Mouse (Mus musculus): Measurements from ENCODE around the gene Snap91. TPM values are rescaled to one million over a fixed set of nuclear protein-coding genes. Genes with fewer than 3 reads are reported as not detected.

Snap91 gene
- polyA plus RNA-seq, 1 experiment from 2014 or later, result 87.1 TPM

GRCm38 (mm10) chr9:86734357-86734756 is 146.1 kb downstream of the Snap91 start:
- Histone ChIP-seq H3K9me3 (ENCODE audit: control insufficient read depth, low read length) (no peaks in the 10 kb centered on the region), H3K4me3 (replicated peaks; ENCODE audit: low read depth, low read length) (no peak overlapping the region), H3K27ac (replicated peaks; ENCODE audit: low read depth, low read length) (no peak overlapping the region), H3K9ac (replicated peaks; ENCODE audit: low read length) (no peak overlapping the region), H3K4me2 (ENCODE audit: low read length) (no peak overlapping the region), H3K4me1 (ENCODE audit: control insufficient read depth, insufficient read depth, low read length) (no peaks in the 10 kb centered on the region), H3K27me3 (ENCODE audit: control insufficient read depth, insufficient read depth, low read length) (no peaks in the 10 kb centered on the region), H3K36me3 (ENCODE audit: control insufficient read depth, insufficient read depth, low read length) (no peaks in the 10 kb centered on the region)
- DNase-seq (no peak), ATAC-seq (ENCODE audit: low FRiP score, low TSS enrichment) (no peak)

GRCm38 (mm10) chr9:86729811-86730210 is 150.6 kb downstream of the Snap91 start:
- H3K27me3 ChIP-seq (ENCODE audit: control insufficient read depth, insufficient read depth, low read length), result no peaks in the 10 kb centered on the region
- H3K4me3 ChIP-seq (replicated peaks; ENCODE audit: low read depth, low read length), result no peak overlapping the region
- no peak for ATAC-seq (ENCODE audit: low FRiP score, low TSS enrichment)
- H3K9ac ChIP-seq (replicated peaks; ENCODE audit: low read length), result no peak overlapping the region
- WGBS, result 95% methylated on average over 3 of the region's 3 CpGs
- H3K9me3 ChIP-seq (ENCODE audit: control insufficient read depth, low read length), result no peaks in the 10 kb centered on the region
- H3K27ac ChIP-seq (replicated peaks; ENCODE audit: low read depth, low read length), result no peak overlapping the region
- H3K4me1 ChIP-seq (ENCODE audit: control insufficient read depth, insufficient read depth, low read length), result peaks cover 5% of the 10 kb centered on the region; the same call in 1 of the 2 replicates
- DNase-seq, result no peak
- H3K36me3 ChIP-seq (ENCODE audit: control insufficient read depth, insufficient read depth, low read length), result no peaks in the 10 kb centered on the region
- H3K4me2 ChIP-seq (ENCODE audit: low read length), result no peak overlapping the region

DNA sequence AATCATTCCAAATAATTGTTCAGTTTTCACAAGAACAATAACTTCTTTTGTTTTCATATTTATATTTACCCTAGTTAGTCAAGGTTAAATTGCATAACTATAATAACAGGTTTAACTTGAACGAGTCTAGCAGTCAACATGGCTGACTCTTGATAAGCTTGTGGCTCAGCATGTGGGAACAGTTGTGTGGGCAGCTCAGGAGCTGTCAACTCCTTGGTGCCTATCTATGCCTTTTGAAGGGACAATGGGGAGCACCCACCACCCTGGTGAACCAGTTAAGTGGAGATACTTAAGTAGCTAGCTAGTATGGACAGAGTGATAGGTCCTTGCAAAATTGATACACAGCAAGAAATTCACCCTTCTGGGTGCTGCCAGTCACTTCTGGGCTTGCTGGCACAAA is 151.4 kb downstream of the Snap91 start:
- Histone ChIP-seq H3K27ac (replicated peaks; ENCODE audit: low read depth, low read length) (no peak overlapping the region), H3K4me3 (replicated peaks; ENCODE audit: low read depth, low read length) (no peak overlapping the region), H3K4me2 (ENCODE audit: low read length) (no peak overlapping the region), H3K36me3 (ENCODE audit: control insufficient read depth, insufficient read depth, low read length) (no peaks in the 10 kb centered on the region), H3K9ac (replicated peaks; ENCODE audit: low read length) (no peak overlapping the region), H3K4me1 (ENCODE audit: control insufficient read depth, insufficient read depth, low read length) (peaks cover 5% of the 10 kb centered on the region; the same call in 1 of the 2 replicates), H3K9me3 (ENCODE audit: control insufficient read depth, low read length) (no peaks in the 10 kb centered on the region), H3K27me3 (ENCODE audit: control insufficient read depth, insufficient read depth, low read length) (no peaks in the 10 kb centered on the region)
- ATAC-seq (ENCODE audit: low FRiP score, low TSS enrichment), result no peak
- WGBS, result 83% methylated on average over 1 of the region's 1 CpGs
- DNase-seq, result no peak

- H3K4me2 ChIP-seq (ENCODE audit: low read length), result no peak overlapping the region
- DNase-seq (no peak), ATAC-seq (ENCODE audit: low FRiP score, low TSS enrichment) (no peak)
- no peak overlapping the region for H3K4me3 ChIP-seq (replicated peaks; ENCODE audit: low read depth, low read length)
- no peak overlapping the region for H3K9ac ChIP-seq (replicated peaks; ENCODE audit: low read length)
- H3K27ac ChIP-seq (replicated peaks; ENCODE audit: low read depth, low read length), result no peak overlapping the region
- H3K36me3 ChIP-seq (ENCODE audit: control insufficient read depth, insufficient read depth, low read length), result no peaks in the 10 kb centered on the region
- no peaks in the 10 kb centered on the region for H3K9me3 ChIP-seq (ENCODE audit: control insufficient read depth, low read length)
- 88% methylated on average over 10 of the region's 10 CpGs for WGBS
- H3K27me3 ChIP-seq (ENCODE audit: control insufficient read depth, insufficient read depth, low read length), result no peaks in the 10 kb centered on the region
- peaks cover 5% of the 10 kb centered on the region; the same call in 1 of the 2 replicates for H3K4me1 ChIP-seq (ENCODE audit: control insufficient read depth, insufficient read depth, low read length)
Measured at GRCm38 (mm10) chr9:86728214-86728814, 152.1 kb downstream of the Snap91 start.

- Histone ChIP-seq H3K4me3 (replicated peaks; ENCODE audit: low read depth, low read length) (no peak overlapping the region), H3K9me3 (ENCODE audit: control insufficient read depth, low read length) (no peaks in the 10 kb centered on the region), H3K27me3 (ENCODE audit: control insufficient read depth, insufficient read depth, low read length) (no peaks in the 10 kb centered on the region), H3K36me3 (ENCODE audit: control insufficient read depth, insufficient read depth, low read length) (no peaks in the 10 kb centered on the region), H3K9ac (replicated peaks; ENCODE audit: low read length) (no peak overlapping the region), H3K4me2 (ENCODE audit: low read length) (no peak overlapping the region), H3K4me1 (ENCODE audit: control insufficient read depth, insufficient read depth, low read length) (peaks cover 5% of the 10 kb centered on the region; the same call in 1 of the 2 replicates), H3K27ac (replicated peaks; ENCODE audit: low read depth, low read length) (no peak overlapping the region)
- 72% methylated on average over 5 of the region's 5 CpGs for WGBS
- DNase-seq, result no peak
- ATAC-seq (ENCODE audit: low FRiP score, low TSS enrichment), result no peak
Measured at GRCm38 (mm10) chr9:86726381-86726720, 154.1 kb downstream of the Snap91 start.

DNA sequence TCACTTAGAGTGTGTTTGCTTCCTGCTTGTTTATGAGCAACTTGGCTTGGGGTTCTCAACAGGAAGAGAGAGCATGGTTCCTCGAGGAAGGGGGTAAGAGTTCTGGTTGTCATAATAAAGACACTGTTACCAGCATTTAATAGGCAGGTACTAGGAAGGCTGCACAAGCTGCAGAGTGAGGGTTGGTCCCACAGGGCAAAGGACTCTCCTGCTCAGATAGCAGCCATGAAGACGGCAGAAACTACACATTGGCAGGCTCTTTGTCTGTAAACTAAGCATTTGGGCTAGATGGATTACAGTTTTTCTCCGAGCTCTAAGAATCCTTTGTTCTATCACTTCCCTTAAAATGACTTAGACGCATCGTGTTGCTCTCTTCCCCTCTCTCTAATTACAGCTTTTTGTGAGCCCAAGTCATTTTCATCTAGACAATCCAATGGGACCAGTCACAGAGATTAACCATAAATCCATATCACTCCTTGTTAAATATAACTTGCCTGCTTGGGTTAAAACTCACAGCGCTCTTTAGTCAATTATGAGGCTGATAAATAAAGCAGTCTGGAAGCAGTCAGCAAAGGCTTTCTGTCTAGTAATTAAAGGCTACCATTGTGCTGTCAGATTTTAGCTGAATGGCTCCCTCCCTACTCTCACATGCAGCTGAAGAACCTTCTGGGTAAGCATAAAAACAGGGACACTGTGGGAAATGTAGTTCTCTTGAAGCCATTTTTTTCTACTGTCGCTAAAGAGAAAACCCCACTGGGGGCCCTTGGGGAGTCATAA is 154.7 kb downstream of the Snap91 start:
- WGBS, result 44% methylated on average over 7 of the region's 7 CpGs
- no peak; the same call in 1 of the 2 replicates for ATAC-seq (ENCODE audit: low FRiP score, low TSS enrichment)
- DNase-seq, result peak; percentile 47
- Histone ChIP-seq H3K36me3 (ENCODE audit: control insufficient read depth, insufficient read depth, low read length) (no peaks in the 10 kb centered on the region), H3K27me3 (ENCODE audit: control insufficient read depth, insufficient read depth, low read length) (no peaks in the 10 kb centered on the region), H3K4me2 (ENCODE audit: low read length) (0 out of 2 replicates have a peak overlapping the region, but pooled peaks have one; percentile 6), H3K4me3 (replicated peaks; ENCODE audit: low read depth, low read length) (no peak overlapping the region), H3K27ac (replicated peaks; ENCODE audit: low read depth, low read length) (peak overlapping the region; percentile 66), H3K9me3 (ENCODE audit: control insufficient read depth, low read length) (no peaks in the 10 kb centered on the region), H3K9ac (replicated peaks; ENCODE audit: low read length) (no peak overlapping the region), H3K4me1 (ENCODE audit: control insufficient read depth, insufficient read depth, low read length) (peaks cover 5% of the 10 kb centered on the region; the same call in 1 of the 2 replicates)

- 93% methylated on average over 4 of the region's 4 CpGs for WGBS
- H3K9me3 ChIP-seq (ENCODE audit: control insufficient read depth, low read length), result no peaks in the 10 kb centered on the region
- peaks cover 5% of the 10 kb centered on the region; the same call in 1 of the 2 replicates for H3K4me1 ChIP-seq (ENCODE audit: control insufficient read depth, insufficient read depth, low read length)
- H3K27me3 ChIP-seq (ENCODE audit: control insufficient read depth, insufficient read depth, low read length), result no peaks in the 10 kb centered on the region
- DNase-seq (no peak), ATAC-seq (ENCODE audit: low FRiP score, low TSS enrichment) (no peak)
- H3K4me3 ChIP-seq (replicated peaks; ENCODE audit: low read depth, low read length), result no peak overlapping the region
- H3K36me3 ChIP-seq (ENCODE audit: control insufficient read depth, insufficient read depth, low read length), result no peaks in the 10 kb centered on the region
- H3K27ac ChIP-seq (replicated peaks; ENCODE audit: low read depth, low read length), result no peak overlapping the region
- no peak overlapping the region for H3K9ac ChIP-seq (replicated peaks; ENCODE audit: low read length)
- H3K4me2 ChIP-seq (ENCODE audit: low read length), result no peak overlapping the region
Measured at GRCm38 (mm10) chr9:86725066-86725465, 155.4 kb downstream of the Snap91 start.

DNA sequence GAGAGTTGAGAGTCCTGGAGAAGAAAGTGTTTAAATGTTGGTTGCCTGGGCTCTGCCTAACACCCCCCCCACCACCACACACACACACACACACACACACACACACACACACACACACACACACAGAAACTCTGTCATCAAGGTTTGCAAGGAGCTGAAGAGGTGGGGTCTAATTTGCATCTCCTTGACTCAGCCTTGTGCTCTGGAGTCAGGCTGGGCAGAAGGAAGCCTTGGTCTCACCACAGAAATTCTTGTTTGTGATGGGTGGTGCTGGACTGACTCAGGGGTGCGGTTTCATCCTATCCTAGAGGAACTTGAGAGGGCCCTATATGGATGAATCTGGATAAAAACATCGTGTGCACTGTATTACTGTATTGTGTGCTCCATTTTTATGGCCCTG is 159.7 kb downstream of the Snap91 start:
- Histone ChIP-seq H3K9ac (replicated peaks; ENCODE audit: low read length) (no peak overlapping the region), H3K4me1 (ENCODE audit: control insufficient read depth, insufficient read depth, low read length) (peaks cover 3% of the 10 kb centered on the region; the same call in 1 of the 2 replicates), H3K36me3 (ENCODE audit: control insufficient read depth, insufficient read depth, low read length) (no peaks in the 10 kb centered on the region), H3K4me2 (ENCODE audit: low read length) (no peak overlapping the region), H3K27ac (replicated peaks; ENCODE audit: low read depth, low read length) (no peak overlapping the region), H3K9me3 (ENCODE audit: control insufficient read depth, low read length) (no peaks in the 10 kb centered on the region), H3K4me3 (replicated peaks; ENCODE audit: low read depth, low read length) (no peak overlapping the region), H3K27me3 (ENCODE audit: control insufficient read depth, insufficient read depth, low read length) (no peaks in the 10 kb centered on the region)
- 91% methylated on average over 2 of the region's 2 CpGs for WGBS
- DNase-seq (no peak), ATAC-seq (ENCODE audit: low FRiP score, low TSS enrichment) (no peak)

DNA sequence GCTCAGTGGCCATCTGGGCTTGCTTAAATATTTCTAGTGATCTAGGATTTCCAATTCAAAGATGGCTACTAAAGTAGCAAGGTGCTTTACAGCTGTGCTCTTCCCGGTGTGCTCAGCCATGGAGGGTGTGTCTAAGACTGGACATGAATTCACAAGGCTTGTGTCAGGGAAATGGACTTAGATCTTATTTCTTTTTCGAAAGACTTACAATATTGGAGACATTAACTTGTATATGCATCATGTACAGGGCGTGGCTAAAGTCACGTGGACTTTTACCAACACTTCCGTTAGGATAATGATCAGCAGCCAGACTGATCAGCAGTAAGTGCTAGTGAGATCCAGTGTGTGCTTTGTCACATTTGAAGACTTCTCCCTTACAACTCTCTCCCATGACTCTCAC is 160.2 kb downstream of the Snap91 start:
- Histone ChIP-seq H3K36me3 (ENCODE audit: control insufficient read depth, insufficient read depth, low read length) (no peaks in the 10 kb centered on the region), H3K27me3 (ENCODE audit: control insufficient read depth, insufficient read depth, low read length) (no peaks in the 10 kb centered on the region), H3K9me3 (ENCODE audit: control insufficient read depth, low read length) (no peaks in the 10 kb centered on the region), H3K4me1 (ENCODE audit: control insufficient read depth, insufficient read depth, low read length) (no peaks in the 10 kb centered on the region), H3K9ac (replicated peaks; ENCODE audit: low read length) (no peak overlapping the region), H3K4me3 (replicated peaks; ENCODE audit: low read depth, low read length) (no peak overlapping the region), H3K27ac (replicated peaks; ENCODE audit: low read depth, low read length) (no peak overlapping the region), H3K4me2 (ENCODE audit: low read length) (no peak overlapping the region)
- 92% methylated on average over 5 of the region's 5 CpGs for WGBS
- DNase-seq, result no peak
- ATAC-seq (ENCODE audit: low FRiP score, low TSS enrichment), result no peak
